Mouse (Mus musculus): Measurements from ENCODE around the gene Cpm. TPM values are rescaled to one million over a fixed set of nuclear protein-coding genes. Genes with fewer than 3 reads are reported as not detected.

Cpm gene
- polyA plus RNA-seq, 1 experiment from 2014 or later = 28.9 TPM

DNA sequence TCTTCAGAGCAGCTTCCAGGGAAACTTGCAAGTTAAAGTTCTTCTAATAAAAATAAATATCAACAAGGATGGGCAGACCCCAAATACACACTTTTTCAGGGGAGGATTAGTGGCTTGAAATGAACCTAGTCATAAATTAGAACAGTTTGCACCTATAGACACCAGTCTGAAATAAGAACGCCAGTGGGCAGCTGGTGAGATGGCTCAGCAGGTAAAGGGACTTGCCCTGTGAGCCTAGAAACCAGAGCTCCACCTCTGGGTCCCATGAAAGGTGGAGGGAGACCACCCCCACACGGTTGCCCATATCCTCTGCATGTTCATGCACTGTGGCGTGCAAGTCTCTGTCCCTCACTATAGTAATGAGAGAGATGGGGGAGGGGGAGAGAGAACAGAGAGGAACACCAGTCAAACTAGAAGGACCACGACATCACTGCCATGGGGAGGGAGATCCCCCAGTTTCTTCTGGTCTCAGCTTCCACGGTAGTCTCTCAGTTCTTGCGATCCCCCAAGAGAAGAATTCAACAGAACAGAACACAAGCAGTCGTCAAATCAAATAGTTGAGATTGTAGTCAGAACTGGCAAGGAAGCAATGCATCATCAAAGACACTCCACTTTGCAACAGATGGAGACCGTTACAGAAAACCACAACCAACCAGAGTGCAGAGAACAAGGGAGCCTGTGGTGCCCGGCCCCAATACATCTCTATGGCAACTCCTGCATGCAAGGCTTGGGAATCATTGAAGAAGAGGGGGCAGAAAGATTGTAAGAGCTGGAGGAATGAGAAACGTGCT is 22.5 kb downstream of the Cpm start:
- H3K27me3 ChIP-seq (ENCODE audit: control insufficient read depth, insufficient read depth, low read length) = no peaks in the 10 kb centered on the region
- no peaks in the 10 kb centered on the region for H3K4me1 ChIP-seq (ENCODE audit: control insufficient read depth, insufficient read depth, low read length)
- ATAC-seq (ENCODE audit: low FRiP score, low TSS enrichment) = no peak
- no peak overlapping the region for H3K9ac ChIP-seq (ENCODE audit: low read depth, low read length)
- no peak overlapping the region for H3K4me3 ChIP-seq (ENCODE audit: low read length)
- no peak overlapping the region for H3K27ac ChIP-seq (ENCODE audit: low read depth, low read length)
- H3K36me3 ChIP-seq (ENCODE audit: control insufficient read depth, insufficient read depth, low read length) = no peaks in the 10 kb centered on the region
- no peak overlapping the region for H3K4me2 ChIP-seq (replicated peaks; ENCODE audit: low read depth, low read length)
- H3K9me3 ChIP-seq (ENCODE audit: control insufficient read depth, low read length) = no peaks in the 10 kb centered on the region
- 68% methylated on average over 10 of the region's 10 CpGs for WGBS

- 88% methylated on average over 4 of the region's 4 CpGs for WGBS
- Histone ChIP-seq H3K27ac (ENCODE audit: low read depth, low read length) (no peak overlapping the region), H3K4me3 (ENCODE audit: low read length) (no peak overlapping the region), H3K4me2 (replicated peaks; ENCODE audit: low read depth, low read length) (no peak overlapping the region), H3K4me1 (ENCODE audit: control insufficient read depth, insufficient read depth, low read length) (no peaks in the 10 kb centered on the region), H3K27me3 (ENCODE audit: control insufficient read depth, insufficient read depth, low read length) (no peaks in the 10 kb centered on the region), H3K9me3 (ENCODE audit: control insufficient read depth, low read length) (no peaks in the 10 kb centered on the region), H3K9ac (ENCODE audit: low read depth, low read length) (no peak overlapping the region), H3K36me3 (ENCODE audit: control insufficient read depth, insufficient read depth, low read length) (no peaks in the 10 kb centered on the region)
- ATAC-seq (ENCODE audit: low FRiP score, low TSS enrichment) = no peak
These were observed 23.1 kb downstream of the Cpm start for GRCm38 (mm10) chr10:117652378-117652774.

GRCm38 (mm10) chr10:117652930-117653778 is 23.9 kb downstream of the Cpm start:
- Histone ChIP-seq H3K9me3 (ENCODE audit: control insufficient read depth, low read length) (no peaks in the 10 kb centered on the region), H3K36me3 (ENCODE audit: control insufficient read depth, insufficient read depth, low read length) (no peaks in the 10 kb centered on the region), H3K4me2 (replicated peaks; ENCODE audit: low read depth, low read length) (no peak overlapping the region), H3K9ac (ENCODE audit: low read depth, low read length) (no peak overlapping the region), H3K27ac (ENCODE audit: low read depth, low read length) (no peak overlapping the region), H3K4me3 (ENCODE audit: low read length) (no peak overlapping the region), H3K27me3 (ENCODE audit: control insufficient read depth, insufficient read depth, low read length) (no peaks in the 10 kb centered on the region), H3K4me1 (ENCODE audit: control insufficient read depth, insufficient read depth, low read length) (no peaks in the 10 kb centered on the region)
- 89% methylated on average over 8 of the region's 8 CpGs for WGBS
- no peak for ATAC-seq (ENCODE audit: low FRiP score, low TSS enrichment)

DNA sequence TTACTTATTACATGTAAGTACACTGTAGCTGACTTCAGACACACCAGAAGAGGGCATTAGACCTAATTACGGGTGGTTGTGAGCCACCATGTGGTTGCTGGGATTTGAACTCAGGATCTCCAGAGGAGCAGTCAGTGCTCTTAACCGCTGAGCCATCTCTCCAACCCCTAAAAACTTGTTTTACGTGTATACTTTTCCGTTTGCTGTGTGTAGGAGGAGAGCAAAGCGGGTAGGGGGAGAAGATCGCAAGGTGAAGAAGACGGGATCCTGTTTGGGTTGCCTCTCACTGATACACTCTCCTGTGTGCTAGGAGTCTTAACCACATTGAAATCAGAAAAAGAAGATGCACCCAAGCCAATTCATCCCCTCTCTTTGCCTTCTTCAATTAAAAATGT is 24.5 kb downstream of the Cpm start:
- Histone ChIP-seq H3K9me3 (ENCODE audit: control insufficient read depth, low read length) (no peaks in the 10 kb centered on the region), H3K4me2 (replicated peaks; ENCODE audit: low read depth, low read length) (no peak overlapping the region), H3K4me3 (ENCODE audit: low read length) (no peak overlapping the region), H3K27me3 (ENCODE audit: control insufficient read depth, insufficient read depth, low read length) (no peaks in the 10 kb centered on the region), H3K9ac (ENCODE audit: low read depth, low read length) (no peak overlapping the region), H3K27ac (ENCODE audit: low read depth, low read length) (no peak overlapping the region), H3K36me3 (ENCODE audit: control insufficient read depth, insufficient read depth, low read length) (no peaks in the 10 kb centered on the region), H3K4me1 (ENCODE audit: control insufficient read depth, insufficient read depth, low read length) (no peaks in the 10 kb centered on the region)
- no peak for ATAC-seq (ENCODE audit: low FRiP score, low TSS enrichment)
- WGBS = 88% methylated on average over 7 of the region's 7 CpGs

- ATAC-seq (ENCODE audit: low FRiP score, low TSS enrichment) = no peak
- H3K4me1 ChIP-seq (ENCODE audit: control insufficient read depth, insufficient read depth, low read length) = no peaks in the 10 kb centered on the region
- no peaks in the 10 kb centered on the region; the same call in 1 of the 2 replicates for H3K36me3 ChIP-seq (ENCODE audit: control insufficient read depth, insufficient read depth, low read length)
- H3K27me3 ChIP-seq (ENCODE audit: control insufficient read depth, insufficient read depth, low read length) = no peaks in the 10 kb centered on the region
- H3K9ac ChIP-seq (ENCODE audit: low read depth, low read length) = no peak overlapping the region
- no peak overlapping the region for H3K4me3 ChIP-seq (ENCODE audit: low read length)
- H3K27ac ChIP-seq (ENCODE audit: low read depth, low read length) = no peak overlapping the region
- WGBS = 82% methylated on average over 3 of the region's 3 CpGs
- H3K4me2 ChIP-seq (replicated peaks; ENCODE audit: low read depth, low read length) = no peak overlapping the region
- no peaks in the 10 kb centered on the region for H3K9me3 ChIP-seq (ENCODE audit: control insufficient read depth, low read length)
These were observed 25.4 kb downstream of the Cpm start for GRCm38 (mm10) chr10:117654576-117655123.

DNA sequence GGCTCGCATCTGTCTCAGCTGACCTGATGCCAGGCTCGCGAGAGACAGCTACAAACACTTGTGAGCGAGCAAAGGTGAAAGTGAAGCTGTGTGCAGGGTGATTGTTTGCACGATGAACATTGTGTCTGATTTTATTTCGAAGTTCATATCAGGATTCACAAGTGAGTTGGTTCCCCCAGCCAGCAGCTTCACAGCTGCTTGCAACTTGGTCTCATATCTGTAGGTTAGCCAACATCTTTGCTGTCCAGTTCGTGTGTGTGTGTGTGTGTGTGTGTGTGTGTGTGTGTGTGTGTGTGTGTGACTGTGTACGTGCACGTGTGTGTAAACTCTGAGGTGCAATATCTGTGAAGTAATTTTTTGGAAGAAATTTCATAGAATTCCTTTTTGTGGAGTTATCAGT is 26.2 kb downstream of the Cpm start:
- Histone ChIP-seq H3K9ac (ENCODE audit: low read depth, low read length) (no peak overlapping the region), H3K27ac (ENCODE audit: low read depth, low read length) (no peak overlapping the region), H3K27me3 (ENCODE audit: control insufficient read depth, insufficient read depth, low read length) (no peaks in the 10 kb centered on the region), H3K4me3 (ENCODE audit: low read length) (no peak overlapping the region), H3K9me3 (ENCODE audit: control insufficient read depth, low read length) (no peaks in the 10 kb centered on the region), H3K4me1 (ENCODE audit: control insufficient read depth, insufficient read depth, low read length) (no peaks in the 10 kb centered on the region), H3K36me3 (ENCODE audit: control insufficient read depth, insufficient read depth, low read length) (no peaks in the 10 kb centered on the region; the same call in 1 of the 2 replicates), H3K4me2 (replicated peaks; ENCODE audit: low read depth, low read length) (no peak overlapping the region)
- ATAC-seq (ENCODE audit: low FRiP score, low TSS enrichment) = no peak
- 92% methylated on average over 9 of the region's 9 CpGs for WGBS

GRCm38 (mm10) chr10:117655908-117656661 is 26.8 kb downstream of the Cpm start:
- H3K4me3 ChIP-seq (ENCODE audit: low read length) = no peak overlapping the region
- H3K9me3 ChIP-seq (ENCODE audit: control insufficient read depth, low read length) = no peaks in the 10 kb centered on the region
- no peaks in the 10 kb centered on the region for H3K4me1 ChIP-seq (ENCODE audit: control insufficient read depth, insufficient read depth, low read length)
- no peaks in the 10 kb centered on the region; the same call in 1 of the 2 replicates for H3K36me3 ChIP-seq (ENCODE audit: control insufficient read depth, insufficient read depth, low read length)
- no peak overlapping the region for H3K9ac ChIP-seq (ENCODE audit: low read depth, low read length)
- no peak overlapping the region for H3K4me2 ChIP-seq (replicated peaks; ENCODE audit: low read depth, low read length)
- no peak overlapping the region for H3K27ac ChIP-seq (ENCODE audit: low read depth, low read length)
- no peaks in the 10 kb centered on the region for H3K27me3 ChIP-seq (ENCODE audit: control insufficient read depth, insufficient read depth, low read length)
- 46% methylated on average over 7 of the region's 7 CpGs for WGBS
- no peak for ATAC-seq (ENCODE audit: low FRiP score, low TSS enrichment)

GRCm38 (mm10) chr10:117656662-117656962 is 27.3 kb downstream of the Cpm start:
- Histone ChIP-seq H3K36me3 (ENCODE audit: control insufficient read depth, insufficient read depth, low read length) (no peaks in the 10 kb centered on the region; the same call in 1 of the 2 replicates), H3K9me3 (ENCODE audit: control insufficient read depth, low read length) (no peaks in the 10 kb centered on the region), H3K9ac (ENCODE audit: low read depth, low read length) (no peak overlapping the region), H3K4me1 (ENCODE audit: control insufficient read depth, insufficient read depth, low read length) (no peaks in the 10 kb centered on the region), H3K4me2 (replicated peaks; ENCODE audit: low read depth, low read length) (no peak overlapping the region), H3K27me3 (ENCODE audit: control insufficient read depth, insufficient read depth, low read length) (no peaks in the 10 kb centered on the region), H3K27ac (ENCODE audit: low read depth, low read length) (no peak overlapping the region), H3K4me3 (ENCODE audit: low read length) (no peak overlapping the region)
- no peak for ATAC-seq (ENCODE audit: low FRiP score, low TSS enrichment)
- 87% methylated on average over 6 of the region's 6 CpGs for WGBS

Data from kidney, embryonic 14.5 days (tissue).